Mouse (Mus musculus) kidney, adult 2 months (tissue): ENCODE measurements around the gene Paxbp1. TPM values are rescaled to one million over a fixed set of nuclear protein-coding genes. Genes with fewer than 3 reads are reported as not detected.

Experiments used
- DNase-seq: peaks from one replicate; pipeline ENCODE4 v3.0.0; 2021
- H3K27ac ChIP-seq: fragments of 200-500 bp; 2 replicates; pipeline ENCODE4 v1.5.1; 2012; ENCODE audit warnings: low read depth, low read length, control low read depth, inconsistent platforms; ENCODE audit not compliant: insufficient read depth
- H3K27me3 ChIP-seq: fragments of 200-500 bp; replicated peaks from 2 replicates; pipeline ENCODE4 v1.6.1; 2012; ENCODE audit warnings: mild to moderate bottlenecking, moderate library complexity, low read length, inconsistent platforms; ENCODE audit not compliant: control insufficient read depth, insufficient read depth
- H3K36me3 ChIP-seq: fragments of 200-500 bp; 2 replicates; pipeline ENCODE4 v1.6.1; 2012; ENCODE audit warnings: mild to moderate bottlenecking, moderate library complexity, low read length, inconsistent platforms; ENCODE audit not compliant: control insufficient read depth, insufficient read depth
- H3K4me1 ChIP-seq: fragments of 200-500 bp; 2 replicates; pipeline ENCODE4 v1.6.1; 2011; ENCODE audit warnings: low read length; ENCODE audit not compliant: control insufficient read depth, insufficient read depth
- H3K4me3 ChIP-seq: fragments of 200-500 bp; 2 replicates; pipeline ENCODE4 v1.5.1; 2011; ENCODE audit warnings: mild to moderate bottlenecking, low read depth, low read length, control low read depth; ENCODE audit not compliant: insufficient read depth
- CTCF ChIP-seq: fragments of 200-500 bp; conservative IDR thresholded peaks from 2 replicates; pipeline ENCODE4 v1.5.1; 2011; ENCODE audit warnings: low read depth, mild to moderate bottlenecking, control low read depth, low read length, moderate library complexity, mixed read lengths; ENCODE audit not compliant: insufficient read depth, insufficient read length
- POLR2A ChIP-seq: fragments of 200-500 bp; IDR thresholded peaks from one replicate; pipeline ENCODE4 v1.6.1; 2011; ENCODE audit warnings: low read depth, low read length, control low read depth
- WGBS: fragments of 180-500 bp; shearing (Covaris S2); methylation state at CpG from one replicate; pipeline ENCODE4 v1.1.7; 2018; 5-methylcytosine and 5-hydroxymethylcytosine counted together
- polyA plus RNA-seq: library from polyadenylated mRNA; depleted of rRNA; stranded (reverse); fragments of >200 nt; gene quantifications from 2 replicates; pipeline ENCODE4 v1.2.3, GENCODE M21; 2012

Gene Paxbp1
- polyA plus RNA-seq, 1 experiment = 13.6 TPM

DNA sequence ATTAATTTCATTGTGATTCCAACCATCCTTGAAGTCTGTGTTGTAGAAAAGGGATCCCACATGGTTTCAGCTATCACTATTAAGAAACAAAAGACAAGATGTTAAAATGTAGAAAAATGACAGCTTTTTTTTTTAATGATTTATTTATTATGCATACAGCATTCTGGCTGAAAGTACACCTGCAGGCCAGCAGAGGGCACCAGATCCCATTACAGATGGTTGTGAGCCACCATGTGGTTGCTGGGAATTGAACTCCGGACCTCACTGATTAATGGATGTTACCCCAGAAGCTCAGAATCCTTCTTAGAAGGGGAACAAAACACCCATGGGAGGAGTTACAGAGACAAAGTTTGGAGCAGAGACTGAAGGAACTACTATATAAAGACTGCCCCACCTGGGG is 21.0 kb downstream of the Paxbp1 start:
- WGBS = 93% methylated on average over 1 of the region's 1 CpGs
- no peaks in the 10 kb centered on the region for H3K27me3 ChIP-seq
- no peak overlapping the region for H3K27ac ChIP-seq
- peak; percentile 42 for TF ChIP-seq CTCF
- TF ChIP-seq POLR2A = no peak
- no peak for DNase-seq
- H3K36me3 ChIP-seq = peaks cover 8% of the 10 kb centered on the region
- no peak overlapping the region for H3K4me3 ChIP-seq
- no peaks in the 10 kb centered on the region for H3K4me1 ChIP-seq

- H3K4me3 ChIP-seq = no peak overlapping the region
- DNase-seq = no peak
- H3K4me1 ChIP-seq = no peaks in the 10 kb centered on the region
- WGBS = 87% methylated on average over 10 of the region's 10 CpGs
- no peaks in the 10 kb centered on the region for H3K27me3 ChIP-seq
- peaks cover 10% of the 10 kb centered on the region for H3K36me3 ChIP-seq
- no peak overlapping the region for H3K27ac ChIP-seq
- TF ChIP-seq CTCF = no peak
- TF ChIP-seq POLR2A = no peak
Measured at GRCm38 (mm10) chr16:91020842-91021483, 23.4 kb downstream of the Paxbp1 start.

DNA sequence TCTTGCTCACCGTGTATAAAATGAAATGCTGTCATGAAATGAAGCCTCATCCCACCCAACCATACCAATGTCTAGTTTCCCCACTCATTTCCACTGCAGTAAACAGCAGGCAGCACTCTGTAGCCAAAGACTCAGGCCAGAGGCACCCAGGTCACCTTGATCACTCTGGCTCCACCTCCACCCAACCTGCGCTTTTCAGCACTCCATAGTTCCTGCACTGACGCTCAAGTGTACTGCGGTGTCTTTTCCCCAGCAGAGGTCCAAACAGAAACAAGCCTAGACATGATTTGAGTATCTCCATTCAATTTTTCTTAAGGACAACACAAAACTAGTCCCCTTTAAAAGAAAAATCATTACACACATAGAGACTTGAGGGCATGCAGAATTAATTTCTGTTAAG is 24.9 kb downstream of the Paxbp1 start:
- Histone ChIP-seq H3K4me1 (no peaks in the 10 kb centered on the region), H3K4me3 (no peak overlapping the region), H3K36me3 (peaks cover 6% of the 10 kb centered on the region), H3K27ac (no peak overlapping the region), H3K27me3 (no peaks in the 10 kb centered on the region)
- TF ChIP-seq CTCF = no peak
- no peak for TF ChIP-seq POLR2A
- DNase-seq = no peak
- WGBS = 86% methylated on average over 4 of the region's 4 CpGs

DNA sequence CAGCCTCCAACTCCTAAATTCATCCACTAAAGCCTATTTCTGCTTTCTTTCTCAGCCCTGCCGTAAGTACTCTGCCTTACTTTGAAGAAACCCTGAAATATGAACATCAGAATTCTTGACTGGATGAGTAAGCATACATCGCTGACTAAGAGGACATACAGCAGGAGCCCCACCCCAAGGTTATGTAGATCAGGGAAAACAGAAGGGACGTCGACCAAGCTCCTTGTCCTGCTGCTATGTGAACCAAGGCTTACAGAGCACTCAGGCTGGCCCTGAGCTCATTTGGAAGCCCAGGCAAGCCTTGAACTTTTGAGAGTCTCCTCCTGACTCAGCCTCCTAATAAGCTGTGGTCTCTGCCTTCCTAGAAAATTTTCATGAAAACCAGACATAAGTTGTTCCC is 28.6 kb downstream of the Paxbp1 start:
- WGBS = 85% methylated on average over 4 of the region's 4 CpGs
- H3K27ac ChIP-seq = no peak overlapping the region
- H3K4me3 ChIP-seq = no peak overlapping the region
- no peak for DNase-seq
- TF ChIP-seq POLR2A = no peak
- TF ChIP-seq CTCF = no peak
- peaks cover 1% of the 10 kb centered on the region; the same call in 1 of the 2 replicates for H3K36me3 ChIP-seq
- no peaks in the 10 kb centered on the region for H3K4me1 ChIP-seq
- no peaks in the 10 kb centered on the region for H3K27me3 ChIP-seq

DNA sequence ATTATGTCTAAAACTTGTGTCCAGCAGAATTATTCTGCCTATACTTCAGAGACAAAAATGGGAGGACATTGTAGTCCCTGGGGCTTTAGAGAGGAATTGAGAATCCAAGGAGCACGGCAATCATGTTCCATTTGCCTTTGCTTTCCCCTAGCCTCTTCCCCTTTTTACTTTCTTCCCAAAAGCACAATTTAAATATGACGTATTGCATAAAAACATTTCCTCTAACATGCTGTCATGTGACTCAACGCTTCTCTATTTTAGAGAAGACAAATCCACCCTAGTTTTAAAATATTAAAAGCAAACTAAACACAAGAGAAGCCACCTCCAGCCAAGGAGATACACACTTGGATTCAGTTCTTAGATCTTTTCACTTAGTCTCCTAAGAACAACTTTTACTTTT is 32.5 kb downstream of the Paxbp1 start:
- Histone ChIP-seq H3K4me1 (no peaks in the 10 kb centered on the region), H3K36me3 (no peaks in the 10 kb centered on the region), H3K4me3 (no peak overlapping the region), H3K27ac (no peak overlapping the region), H3K27me3 (no peaks in the 10 kb centered on the region)
- DNase-seq = no peak
- TF ChIP-seq POLR2A (no peak), CTCF (no peak)
- WGBS = 21% methylated on average over 3 of the region's 3 CpGs

GRCm38 (mm10) chr16:91011021-91011683 is 33.2 kb downstream of the Paxbp1 start, which contains the start of gene Synj1:
Gene Synj1, minus strand, starts transcription at chr16:91011308.
- H3K36me3 ChIP-seq = no peaks in the 10 kb centered on the region
- under 1% methylated on average over 61 of the region's 66 CpGs for WGBS
- TF ChIP-seq CTCF (no peak), POLR2A (no peak)
- H3K27me3 ChIP-seq = no peaks in the 10 kb centered on the region
- H3K4me1 ChIP-seq = no peaks in the 10 kb centered on the region; the same call in 1 of the 2 replicates
- DNase-seq = peak; percentile 94
- H3K27ac ChIP-seq = peak within 1 kb of the TSS; percentile 93
- H3K4me3 ChIP-seq = peak within 1 kb of the TSS; percentile 86

DNA sequence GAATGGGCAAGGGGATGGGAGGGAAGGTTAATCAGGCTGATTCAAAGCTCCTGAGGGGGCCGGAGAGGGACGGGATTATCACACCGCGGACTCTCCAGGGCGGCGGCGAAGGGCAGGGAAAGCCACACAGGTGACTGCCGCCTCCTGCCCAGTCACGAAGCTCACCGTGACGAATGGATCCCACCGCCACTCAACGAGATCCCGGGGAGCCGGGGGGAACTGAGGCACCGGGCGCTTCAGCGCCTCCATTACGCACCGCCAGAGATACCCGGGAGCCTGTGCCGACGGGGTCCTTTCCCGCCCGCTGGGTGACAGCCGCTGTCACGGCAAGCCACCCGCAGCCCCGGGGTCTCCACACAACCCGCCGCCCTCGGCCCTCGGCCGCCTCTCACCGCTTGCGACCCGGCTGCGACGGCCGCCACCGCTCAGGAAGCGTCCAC is 33.7 kb downstream of the Paxbp1 start:
- under 1% methylated on average over 42 of the region's 42 CpGs for WGBS
- no peaks in the 10 kb centered on the region for H3K27me3 ChIP-seq

More for the DNA sequence above, 33.7 kb downstream of the Paxbp1 start:
- H3K4me1 ChIP-seq = no peaks in the 10 kb centered on the region; the same call in 1 of the 2 replicates
- TF ChIP-seq CTCF (no peak), POLR2A (no peak)
- H3K27ac ChIP-seq = peak overlapping the region; percentile 93
- H3K36me3 ChIP-seq = no peaks in the 10 kb centered on the region
- no peak for DNase-seq
- H3K4me3 ChIP-seq = peak overlapping the region; percentile 86
